Mouse (Mus musculus) kidney, adult 2 months (tissue): ENCODE measurements at regions not wholly inside any gene's neighbourhood (a gene's known extent, or its start where the extent isn't known, plus 50 kb on each side); places are given as distances from the start of the nearest gene placed in this dataset.
A peak's percentile ranks its signal among the peaks of the same experiment; 100 is the strongest.

Source experiments
- DNase-seq: peaks from one replicate; pipeline ENCODE4 v3.0.0; 2021
- H3K27ac ChIP-seq: fragments of 200-500 bp; 2 replicates; pipeline ENCODE4 v1.5.1; 2012; ENCODE audit warnings: low read depth, low read length, control low read depth, inconsistent platforms; ENCODE audit not compliant: insufficient read depth
- H3K27me3 ChIP-seq: fragments of 200-500 bp; replicated peaks from 2 replicates; pipeline ENCODE4 v1.6.1; 2012; ENCODE audit warnings: mild to moderate bottlenecking, moderate library complexity, low read length, inconsistent platforms; ENCODE audit not compliant: control insufficient read depth, insufficient read depth
- H3K36me3 ChIP-seq: fragments of 200-500 bp; 2 replicates; pipeline ENCODE4 v1.6.1; 2012; ENCODE audit warnings: mild to moderate bottlenecking, moderate library complexity, low read length, inconsistent platforms; ENCODE audit not compliant: control insufficient read depth, insufficient read depth
- H3K4me1 ChIP-seq: fragments of 200-500 bp; 2 replicates; pipeline ENCODE4 v1.6.1; 2011; ENCODE audit warnings: low read length; ENCODE audit not compliant: control insufficient read depth, insufficient read depth
- H3K4me3 ChIP-seq: fragments of 200-500 bp; 2 replicates; pipeline ENCODE4 v1.5.1; 2011; ENCODE audit warnings: mild to moderate bottlenecking, low read depth, low read length, control low read depth; ENCODE audit not compliant: insufficient read depth
- CTCF ChIP-seq: fragments of 200-500 bp; conservative IDR thresholded peaks from 2 replicates; pipeline ENCODE4 v1.5.1; 2011; ENCODE audit warnings: low read depth, mild to moderate bottlenecking, control low read depth, low read length, moderate library complexity, mixed read lengths; ENCODE audit not compliant: insufficient read depth, insufficient read length
- POLR2A ChIP-seq: fragments of 200-500 bp; IDR thresholded peaks from one replicate; pipeline ENCODE4 v1.6.1; 2011; ENCODE audit warnings: low read depth, low read length, control low read depth
- WGBS: fragments of 180-500 bp; shearing (Covaris S2); methylation state at CpG from one replicate; pipeline ENCODE4 v1.1.7; 2018; 5-methylcytosine and 5-hydroxymethylcytosine counted together

DNA sequence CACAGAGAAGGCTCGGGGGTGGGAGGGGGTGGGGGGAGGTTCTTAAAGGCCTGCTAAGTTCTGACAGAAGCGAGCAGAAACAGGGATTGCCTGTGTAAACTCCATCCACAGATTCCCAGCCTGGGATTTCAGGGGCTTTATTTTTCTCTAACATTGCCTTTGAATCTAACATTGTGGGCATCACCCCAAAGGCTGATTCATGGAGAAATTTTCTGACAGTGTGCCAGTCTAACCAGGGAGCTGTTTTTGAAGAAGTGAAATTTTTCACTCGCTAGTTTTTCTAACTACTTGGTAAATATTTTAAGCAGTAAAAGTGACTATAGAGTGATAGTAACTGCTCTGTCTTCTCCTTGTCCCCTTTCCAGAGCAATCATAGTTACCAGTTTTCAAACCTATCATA lies 606.4 kb downstream of the Gsdmc2 start:
- H3K27me3 ChIP-seq = no peaks in the 10 kb centered on the region
- no peak for DNase-seq
- TF ChIP-seq CTCF (no peak), POLR2A (no peak)
- H3K4me3 ChIP-seq = no peak overlapping the region
- H3K36me3 ChIP-seq = no peaks in the 10 kb centered on the region
- 77% methylated on average over 3 of the region's 3 CpGs for WGBS
- H3K27ac ChIP-seq = no peak overlapping the region
- no peaks in the 10 kb centered on the region for H3K4me1 ChIP-seq

DNA sequence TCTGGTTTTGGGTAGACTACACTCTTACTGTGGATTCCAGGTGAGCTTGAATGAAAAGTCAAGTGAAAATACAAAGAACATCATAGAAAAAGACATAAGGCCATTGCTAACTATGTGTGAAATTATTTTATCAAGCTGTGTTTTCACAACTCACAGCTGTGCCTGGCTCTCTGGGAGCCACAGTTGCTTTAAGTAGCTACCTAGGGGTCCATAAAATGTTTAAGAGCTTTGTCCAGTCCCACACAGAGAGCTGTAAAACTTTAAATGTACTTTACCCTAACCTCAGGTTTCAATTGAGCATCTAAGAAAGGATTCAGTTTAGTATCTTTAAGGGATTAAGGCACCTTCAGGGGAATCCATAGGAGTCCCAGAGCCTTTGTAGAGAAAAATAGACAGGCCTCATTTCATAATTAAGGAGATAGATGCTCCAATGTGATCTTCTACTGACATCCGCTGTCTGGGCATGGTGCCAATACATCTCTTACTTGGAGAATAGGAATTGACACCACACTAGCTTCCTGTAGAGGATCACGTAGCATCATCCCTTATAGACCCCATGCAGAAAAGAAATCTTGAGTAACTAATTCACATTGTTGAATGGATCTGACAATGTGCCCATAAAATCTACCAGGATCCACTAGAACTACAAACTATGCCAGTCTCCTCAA lies 626.5 kb downstream of the Gsdmc2 start:
- Histone ChIP-seq H3K4me3 (no peak overlapping the region), H3K27me3 (no peaks in the 10 kb centered on the region), H3K4me1 (no peaks in the 10 kb centered on the region), H3K36me3 (no peaks in the 10 kb centered on the region), H3K27ac (no peak overlapping the region)
- no peak for DNase-seq
- TF ChIP-seq CTCF = no peak
- TF ChIP-seq POLR2A = no peak
- WGBS = 68% methylated on average over 2 of the region's 2 CpGs

DNA sequence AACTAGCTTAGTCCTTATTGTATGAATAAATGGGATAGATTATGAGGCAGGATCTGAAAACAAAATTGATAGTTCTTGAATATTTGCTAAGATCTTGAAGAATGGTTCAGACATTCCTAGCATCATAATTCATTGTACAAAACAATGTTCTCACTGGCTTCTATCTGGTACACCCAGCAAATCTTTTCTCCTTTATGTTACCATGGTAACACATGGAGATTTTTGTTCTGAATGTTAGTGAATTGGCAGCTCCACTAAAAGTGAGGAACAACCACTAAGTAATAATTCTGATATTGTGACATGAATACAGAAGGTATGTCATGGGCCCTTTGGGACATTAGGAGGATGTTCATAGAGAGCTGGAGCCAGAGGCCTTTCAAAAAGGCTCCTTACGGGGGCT lies 639.8 kb downstream of the Gsdmc2 start:
- Histone ChIP-seq H3K27me3 (no peaks in the 10 kb centered on the region), H3K36me3 (no peaks in the 10 kb centered on the region), H3K4me3 (no peak overlapping the region), H3K4me1 (no peaks in the 10 kb centered on the region), H3K27ac (no peak overlapping the region)
- 100% methylated on average over 1 of the region's 1 CpGs for WGBS
- TF ChIP-seq CTCF (no peak), POLR2A (no peak)
- DNase-seq = no peak

DNA sequence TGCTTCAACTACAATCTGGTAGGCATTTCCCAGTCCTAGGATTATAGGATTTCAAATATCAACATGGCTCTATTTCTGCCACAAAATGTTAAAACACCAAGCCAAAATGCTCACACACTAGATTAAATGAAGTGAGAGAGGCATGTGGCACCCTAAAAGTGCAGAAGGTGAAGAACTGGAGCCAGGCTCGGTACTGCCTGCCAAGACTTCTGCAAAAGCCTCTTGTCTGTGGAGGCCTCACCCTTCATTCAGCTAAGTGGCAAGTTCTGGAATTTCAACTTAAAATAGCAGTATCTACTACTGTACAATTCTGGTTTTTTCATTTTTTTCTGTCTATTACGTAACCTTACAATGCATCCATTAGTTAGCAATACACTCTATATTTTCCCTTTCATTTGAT lies 649.9 kb downstream of the Gsdmc2 start:
- Histone ChIP-seq H3K27me3 (no peaks in the 10 kb centered on the region), H3K27ac (no peak overlapping the region), H3K4me3 (no peak overlapping the region), H3K36me3 (no peaks in the 10 kb centered on the region), H3K4me1 (peaks cover 7% of the 10 kb centered on the region)
- TF ChIP-seq POLR2A (no peak), CTCF (no peak)
- no peak for DNase-seq
- WGBS = 92% methylated on average over 2 of the region's 2 CpGs

DNA sequence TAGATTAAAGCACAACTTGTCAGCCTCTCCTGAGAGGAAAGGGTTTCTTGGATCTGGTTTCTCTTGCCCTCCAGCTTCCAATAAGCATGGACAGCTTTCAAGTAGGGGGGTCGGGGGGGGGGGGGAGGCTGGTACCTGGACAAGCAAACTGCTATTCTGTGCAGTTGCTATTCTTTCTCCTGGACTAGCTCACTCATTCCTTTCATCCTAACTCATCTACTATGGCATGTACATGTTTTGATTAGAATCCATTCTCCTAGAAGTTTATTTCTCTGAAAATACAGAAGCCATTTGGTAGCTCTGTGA lies 650.5 kb downstream of the Gsdmc2 start:
- Histone ChIP-seq H3K27ac (no peak overlapping the region), H3K4me3 (no peak overlapping the region), H3K36me3 (no peaks in the 10 kb centered on the region), H3K27me3 (no peaks in the 10 kb centered on the region), H3K4me1 (peaks cover 7% of the 10 kb centered on the region)
- TF ChIP-seq POLR2A = no peak
- TF ChIP-seq CTCF = no peak
- DNase-seq = no peak
- WGBS = 0% methylated on average over 1 of the region's 1 CpGs

DNA sequence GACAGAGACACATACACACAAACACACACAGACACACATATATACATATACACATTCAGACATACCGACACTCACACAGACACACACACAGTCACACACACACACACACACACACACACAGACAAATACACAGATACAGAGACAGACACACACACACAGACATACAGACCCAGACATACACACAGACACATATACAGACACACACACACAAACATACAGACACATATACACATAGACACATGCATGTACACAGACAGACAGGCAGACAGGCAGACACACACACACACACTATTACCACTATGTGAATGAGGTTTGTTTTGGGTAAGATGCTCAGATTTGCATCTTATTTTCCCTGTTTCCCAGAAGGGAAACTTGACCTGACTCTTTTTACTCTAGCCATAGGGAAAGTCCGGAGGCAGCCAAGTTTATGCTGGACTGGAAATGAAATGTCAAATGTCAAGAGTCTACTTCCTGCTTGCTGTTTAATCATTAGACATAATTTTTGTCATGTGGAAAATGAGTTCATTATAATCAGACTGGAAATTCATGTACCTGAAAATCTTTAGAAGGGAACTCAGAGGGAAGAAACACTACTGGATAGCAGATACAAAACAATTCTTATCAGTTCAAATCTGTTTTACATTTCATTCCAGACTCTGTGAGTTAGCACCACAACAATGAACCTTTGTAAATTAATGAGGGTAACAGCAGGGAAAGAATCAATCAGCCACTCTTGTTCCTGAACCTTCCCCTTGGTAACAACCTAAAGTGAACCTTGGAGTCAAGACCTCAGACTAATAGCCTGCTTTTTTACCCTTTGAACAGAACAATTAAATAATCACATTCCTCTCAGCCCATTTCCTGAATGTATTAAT lies 651.1 kb downstream of the Gsdmc2 start:
- Histone ChIP-seq H3K27ac (no peak overlapping the region; the same call in 1 of the 2 replicates), H3K27me3 (no peaks in the 10 kb centered on the region)
- WGBS = 47% methylated on average over 2 of the region's 2 CpGs

DNA sequence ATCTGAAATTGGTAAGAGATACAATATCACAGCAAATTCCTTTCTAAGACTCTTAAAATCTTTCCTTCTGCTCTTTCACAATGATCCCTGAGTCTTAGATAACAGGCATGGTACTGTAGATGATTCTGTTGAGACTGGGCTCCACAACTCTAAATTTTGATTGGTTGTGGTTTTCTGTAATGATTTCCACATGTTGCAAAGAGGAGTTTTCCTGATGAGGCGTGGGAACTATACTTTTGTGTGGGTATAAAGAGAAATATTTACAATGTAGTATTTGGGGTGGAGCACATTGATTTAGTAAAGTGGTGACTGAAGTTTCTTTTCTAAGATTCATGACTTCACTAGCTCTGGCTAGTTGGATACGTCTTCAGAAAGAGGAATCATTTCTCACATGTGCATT lies 653.2 kb downstream of the Gsdmc2 start:
- TF ChIP-seq CTCF (no peak), POLR2A (no peak)
- H3K36me3 ChIP-seq = no peaks in the 10 kb centered on the region
- no peak for DNase-seq
- WGBS = 96% methylated on average over 2 of the region's 2 CpGs
- peaks cover 7% of the 10 kb centered on the region for H3K4me1 ChIP-seq
- no peak overlapping the region for H3K27ac ChIP-seq
- H3K27me3 ChIP-seq = no peaks in the 10 kb centered on the region
- no peak overlapping the region for H3K4me3 ChIP-seq

More for the DNA sequence above, 651.1 kb downstream of the Gsdmc2 start:
- Histone ChIP-seq H3K4me3 (no peak overlapping the region), H3K4me1 (peaks cover 7% of the 10 kb centered on the region), H3K36me3 (no peaks in the 10 kb centered on the region)
- peak; percentile 48 for DNase-seq
- TF ChIP-seq POLR2A (no peak), CTCF (no peak)
